Comparison of ENCODE assay signal across 8 mouse cellular contexts in genomic region chr7:19691873-19692865, GRCm38 (mm10). TPM values are rescaled to one million over a fixed set of nuclear protein-coding genes. Genes with fewer than 3 reads are reported as not detected.
DNase-seq lines count a peak whose midpoint lies in the region; ATAC-seq lines count a peak whose summit lies in the region.

Gene Apoc1, minus strand, starts transcription at chr7:19692660.

- no peak within 1 kb of the TSS for H3K4me3 ChIP-seq in hindbrain, embryonic 16.5 days (ENCODE audit: low read length)
- no peak within 1 kb of the TSS for H3K4me3 ChIP-seq in hindbrain, embryonic 11.5 days (ENCODE audit: low read depth, low read length)
- no peak within 1 kb of the TSS for H3K4me3 ChIP-seq in embryonic facial prominence, embryonic 14.5 days (ENCODE audit: low read depth, low read length)
- no peak within 1 kb of the TSS for H3K4me3 ChIP-seq in lung, embryonic 15.5 days
- H3K4me3 ChIP-seq in forebrain, embryonic 12.5 days (replicated peaks): no peak within 1 kb of the TSS

- no peak for ATAC-seq in hindbrain, embryonic 16.5 days
- ATAC-seq in hindbrain, embryonic 11.5 days (ENCODE audit: low FRiP score): no peak
- ATAC-seq in embryonic facial prominence, embryonic 14.5 days (ENCODE audit: low read depth): no peak
- ATAC-seq in lung, embryonic 15.5 days (ENCODE audit: borderline replicate concordance, extremely low read depth, low FRiP score, low TSS enrichment): no peak
- no peak for ATAC-seq in forebrain, embryonic 12.5 days (ENCODE audit: low FRiP score)

- H3K27ac ChIP-seq in hindbrain, embryonic 16.5 days (ENCODE audit: low read depth, low read length): peak within 1 kb of the TSS; percentile 32; the same call in 1 of the 2 replicates
- H3K27ac ChIP-seq in hindbrain, embryonic 11.5 days (ENCODE audit: low read depth, low read length): no peak within 1 kb of the TSS
- no peak within 1 kb of the TSS for H3K27ac ChIP-seq in embryonic facial prominence, embryonic 14.5 days (replicated peaks; ENCODE audit: low read depth, low read length)
- H3K27ac ChIP-seq in lung, embryonic 15.5 days: peak within 1 kb of the TSS; percentile 74
- H3K27ac ChIP-seq in forebrain, embryonic 12.5 days: no peak within 1 kb of the TSS

- WGBS in hindbrain, embryonic 16.5 days: 54% methylated on average over 28 of the region's 28 CpGs
- 52% methylated on average over 28 of the region's 28 CpGs for WGBS in hindbrain, embryonic 11.5 days
- 49% methylated on average over 27 of the region's 28 CpGs for WGBS in embryonic facial prominence, embryonic 14.5 days
- WGBS in lung, embryonic 15.5 days: 50% methylated on average over 28 of the region's 28 CpGs
- 49% methylated on average over 28 of the region's 28 CpGs for WGBS in forebrain, embryonic 12.5 days

- H3K4me2 ChIP-seq in hindbrain, embryonic 16.5 days (ENCODE audit: low read length): no peak within 1 kb of the TSS
- no peak within 1 kb of the TSS for H3K4me2 ChIP-seq in hindbrain, embryonic 11.5 days (replicated peaks; ENCODE audit: low read depth, low read length)
- H3K4me2 ChIP-seq in embryonic facial prominence, embryonic 14.5 days (ENCODE audit: low read depth, low read length): no peak within 1 kb of the TSS
- peak within 1 kb of the TSS; percentile 17; the same call in 1 of the 2 replicates for H3K4me2 ChIP-seq in lung, embryonic 15.5 days
- H3K4me2 ChIP-seq in forebrain, embryonic 12.5 days: no peak within 1 kb of the TSS

- DNase-seq in hindbrain, embryonic 11.5 days (ENCODE audit: low spot score): no peak
- peak; percentile 98 for DNase-seq in ZHBTc4 (ENCODE audit: low read depth, low spot score)
- DNase-seq in embryonic facial prominence, embryonic 14.5 days (ENCODE audit: low spot score): no peak
- no peak for DNase-seq in B cell, adult 2 months
- no peak for DNase-seq in layer of hippocampus, postnatal 14 days (ENCODE audit: low spot score in 2 of 2)

- H3K9me3 ChIP-seq in hindbrain, embryonic 16.5 days (ENCODE audit: control insufficient read depth, low read length): no peaks in the 10 kb centered on the region
- H3K9me3 ChIP-seq in hindbrain, embryonic 11.5 days (ENCODE audit: control insufficient read depth, low read length): no peaks in the 10 kb centered on the region
- no peaks in the 10 kb centered on the region for H3K9me3 ChIP-seq in embryonic facial prominence, embryonic 14.5 days (ENCODE audit: control insufficient read depth, low read length)
- H3K9me3 ChIP-seq in lung, embryonic 15.5 days: no peaks in the 10 kb centered on the region
- 0 out of 2 replicates have a peak, but pooled peaks cover 6% of the 10 kb centered on the region for H3K9me3 ChIP-seq in forebrain, embryonic 12.5 days

- no peaks in the 10 kb centered on the region for H3K27me3 ChIP-seq in hindbrain, embryonic 16.5 days (replicated peaks; ENCODE audit: control insufficient read depth, insufficient read depth, low read length)
- H3K27me3 ChIP-seq in hindbrain, embryonic 11.5 days (ENCODE audit: control insufficient read depth, insufficient read depth, low read length): no peaks in the 10 kb centered on the region
- no peaks in the 10 kb centered on the region for H3K27me3 ChIP-seq in embryonic facial prominence, embryonic 14.5 days (replicated peaks; ENCODE audit: control insufficient read depth, insufficient read depth, low read length)
- no peaks in the 10 kb centered on the region for H3K27me3 ChIP-seq in lung, embryonic 15.5 days
- no peaks in the 10 kb centered on the region for H3K27me3 ChIP-seq in forebrain, embryonic 12.5 days

- no peaks in the 10 kb centered on the region for H3K4me1 ChIP-seq in hindbrain, embryonic 16.5 days (ENCODE audit: control insufficient read depth, insufficient read depth, low read depth, low read length)
- H3K4me1 ChIP-seq in hindbrain, embryonic 11.5 days (replicated peaks; ENCODE audit: control insufficient read depth, insufficient read depth, low read length): no peaks in the 10 kb centered on the region; the same call in 1 of the 2 replicates
- peaks cover 3% of the 10 kb centered on the region for H3K4me1 ChIP-seq in embryonic facial prominence, embryonic 14.5 days (ENCODE audit: control insufficient read depth, insufficient read depth, low read length)
- peaks cover 39% of the 10 kb centered on the region for H3K4me1 ChIP-seq in lung, embryonic 15.5 days
- peaks cover 5% of the 10 kb centered on the region; the same call in 1 of the 2 replicates for H3K4me1 ChIP-seq in forebrain, embryonic 12.5 days

- peaks cover 3% of the 10 kb centered on the region; the same call in 1 of the 2 replicates for H3K36me3 ChIP-seq in hindbrain, embryonic 16.5 days (ENCODE audit: control insufficient read depth, insufficient read depth, low read length)
- peaks cover 6% of the 10 kb centered on the region; the same call in 1 of the 2 replicates for H3K36me3 ChIP-seq in hindbrain, embryonic 11.5 days (ENCODE audit: control insufficient read depth, insufficient read depth, low read length)
- H3K36me3 ChIP-seq in embryonic facial prominence, embryonic 14.5 days (ENCODE audit: control insufficient read depth, insufficient read depth, low read length): no peaks in the 10 kb centered on the region
- 0 out of 2 replicates have a peak, but pooled peaks cover 3% of the 10 kb centered on the region for H3K36me3 ChIP-seq in lung, embryonic 15.5 days
- peaks cover 11% of the 10 kb centered on the region; the same call in 1 of the 2 replicates for H3K36me3 ChIP-seq in forebrain, embryonic 12.5 days (replicated peaks)

- H3K9ac ChIP-seq in hindbrain, embryonic 16.5 days (ENCODE audit: low read depth, low read length): peak within 1 kb of the TSS; percentile 18; the same call in 1 of the 2 replicates
- H3K9ac ChIP-seq in hindbrain, embryonic 11.5 days (ENCODE audit: low read depth, low read length): no peak within 1 kb of the TSS
- no peak within 1 kb of the TSS for H3K9ac ChIP-seq in embryonic facial prominence, embryonic 14.5 days (ENCODE audit: low read depth, low read length)
- H3K9ac ChIP-seq in lung, embryonic 15.5 days: no peak within 1 kb of the TSS
- no peak within 1 kb of the TSS for H3K9ac ChIP-seq in forebrain, embryonic 12.5 days

RNA-seq across cellular contexts. Expression of gene Apoc1, which starts in this region (rescaled TPM):
- polyA plus RNA-seq in hindbrain, embryonic 16.5 days (2015; fragmentation: Nextera tagmentation; extraction: Ambion mirVana): 1.4 and 3.1 TPM in 2 replicates
- polyA plus RNA-seq in hindbrain, embryonic 11.5 days (2014; fragmentation: Nextera tagmentation; extraction: Ambion mirVana): 3.0 and 3.4 TPM in 2 replicates
- 16.1 and 19.0 TPM in 2 replicates for polyA plus RNA-seq in embryonic facial prominence, embryonic 14.5 days (2014; fragmentation: Nextera tagmentation; extraction: Ambion mirVana)
- polyA plus RNA-seq in lung, embryonic 15.5 days (2015; fragmentation: Nextera tagmentation; extraction: Ambion mirVana): 19.5 and 22.0 TPM in 2 replicates
- 0.73 and 1.2 TPM in 2 replicates for polyA plus RNA-seq in forebrain, embryonic 12.5 days (2016; fragmentation: Nextera tagmentation; extraction: Ambion mirVana)
- 1 to 10 TPM; 6.1 to 6.8 TPM for total RNA-seq in layer of hippocampus, postnatal 14 days (2021)

Comparison
In these comparisons a context has a peak if more than half of its experiments do, and no peak if none do; other contexts are left out.
1. H3K27ac ChIP-seq: peak in hindbrain, embryonic 16.5 days (single experiment) and lung, embryonic 15.5 days (single experiment); none in hindbrain, embryonic 11.5 days (single experiment), embryonic facial prominence, embryonic 14.5 days (single experiment) and forebrain, embryonic 12.5 days (single experiment).